Mouse (Mus musculus) layer of hippocampus, adult 9-10 months (tissue): ENCODE results near the gene Ascc2.
"Not testable (repeated sequence)": the region's sequence is repeated elsewhere in the genome, so short reads cannot be mapped to it uniquely, and the experiment has no call there.

Experiments
- DNase-seq: peaks from one replicate; pipeline ENCODE4 v3.0.0; 2022; ENCODE audit warnings: low spot score

Ascc2 gene

GRCm38 (mm10) chr11:4633420-4633819 lies 4.1 kb upstream of the Ascc2 start:
- no peak for DNase-seq

GRCm38 (mm10) chr11:4634395-4634794 lies 3.2 kb upstream of the Ascc2 start:
- DNase-seq = no peak

- no peak for DNase-seq
Observed at GRCm38 (mm10) chr11:4636782-4637342, 685 bp upstream of the Ascc2 start.

GRCm38 (mm10) chr11:4638261-4638660 lies 714 bp downstream of the Ascc2 start:
- DNase-seq = no peak

- DNase-seq = no peak
Observed at GRCm38 (mm10) chr11:4641185-4641584, 3.6 kb downstream of the Ascc2 start.

GRCm38 (mm10) chr11:4643722-4644121 lies 6.2 kb downstream of the Ascc2 start:
- DNase-seq = no peak

- not testable (repeated sequence) for DNase-seq
Observed at GRCm38 (mm10) chr11:4645180-4645579, 7.6 kb downstream of the Ascc2 start.

- no peak for DNase-seq
Observed at GRCm38 (mm10) chr11:4646409-4646808, 8.9 kb downstream of the Ascc2 start.

- no peak for DNase-seq
Observed at GRCm38 (mm10) chr11:4659818-4660217, 22.3 kb downstream of the Ascc2 start.

GRCm38 (mm10) chr11:4660309-4661025 lies 22.9 kb downstream of the Ascc2 start:
- DNase-seq = no peak

GRCm38 (mm10) chr11:4661324-4661723 lies 23.8 kb downstream of the Ascc2 start:
- no peak for DNase-seq

GRCm38 (mm10) chr11:4661871-4662495 lies 24.4 kb downstream of the Ascc2 start:
- DNase-seq = no peak

- no peak for DNase-seq
Observed at GRCm38 (mm10) chr11:4662496-4662878, 24.9 kb downstream of the Ascc2 start.

GRCm38 (mm10) chr11:4671736-4672135 lies 34.2 kb downstream of the Ascc2 start:
- DNase-seq = no peak

GRCm38 (mm10) chr11:4674593-4674992 lies 37.0 kb downstream of the Ascc2 start:
- DNase-seq = no peak

- DNase-seq = no peak
Observed at GRCm38 (mm10) chr11:4675126-4675562, 37.6 kb downstream of the Ascc2 start.

GRCm38 (mm10) chr11:4675693-4676092 lies 38.1 kb downstream of the Ascc2 start:
- DNase-seq = no peak

- DNase-seq = no peak
Observed at GRCm38 (mm10) chr11:4677250-4677872, 39.8 kb downstream of the Ascc2 start.

GRCm38 (mm10) chr11:4678700-4679440 lies 41.3 kb downstream of the Ascc2 start:
- DNase-seq = peak; percentile 57

GRCm38 (mm10) chr11:4679441-4679832 lies 41.9 kb downstream of the Ascc2 start:
- DNase-seq = no peak

- DNase-seq = no peak
Observed at GRCm38 (mm10) chr11:4680126-4680525, 42.6 kb downstream of the Ascc2 start.

- DNase-seq = no peak
Observed at GRCm38 (mm10) chr11:4683516-4683915, 46.0 kb downstream of the Ascc2 start.
